Mouse (Mus musculus) heart, adult 2 months (tissue): ENCODE data around the gene 1190005I06Rik.

ENCODE experiments used
- CTCF ChIP-seq: fragments of 200-600 bp; IDR thresholded peaks from 2 replicates; pipeline ENCODE4 v1.8.1; 2022; ENCODE audit warnings: antibody characterized with exemption, mild to moderate bottlenecking, moderate library complexity
- EP300 ChIP-seq: fragments of 200-500 bp; IDR thresholded peaks from 2 replicates; pipeline ENCODE4 v1.6.1; 2011; ENCODE audit warnings: low read depth, low read length, control low read depth; ENCODE audit not compliant: insufficient read depth
- POLR2A ChIP-seq: fragments of 200-500 bp; IDR thresholded peaks from 2 replicates; pipeline ENCODE4 v1.6.1; 2011; ENCODE audit warnings: mild to moderate bottlenecking, low read depth, low read length, control low read depth; ENCODE audit not compliant: insufficient read depth

DNA sequence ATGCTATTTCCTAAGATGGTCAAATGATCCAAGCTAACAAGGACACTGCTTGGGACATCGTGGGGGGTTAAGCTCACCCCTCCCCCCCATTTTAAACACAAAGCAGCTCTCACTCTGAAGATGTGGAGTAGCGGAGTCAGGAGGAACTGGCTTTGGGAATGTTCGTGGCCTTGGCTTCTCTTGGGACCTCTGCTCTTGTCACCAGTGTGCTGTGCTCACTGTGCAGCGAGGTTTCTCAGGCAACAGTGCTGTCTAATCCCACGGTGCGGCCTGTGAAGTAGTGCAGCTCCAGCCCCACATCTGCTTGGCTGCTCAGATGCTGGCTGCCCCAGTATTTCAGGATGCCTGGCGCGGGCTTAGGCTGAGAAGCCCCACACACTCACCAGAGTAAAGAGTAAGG is 10.0 kb upstream of the 1190005I06Rik start:
- no peak for TF ChIP-seq CTCF
- no peak for TF ChIP-seq POLR2A
- no peak for TF ChIP-seq EP300
